Mouse (Mus musculus) limb, embryonic 14.5 days (tissue): ENCODE measurements around the gene Brpf3. TPM values are rescaled to one million over a fixed set of nuclear protein-coding genes. Genes with fewer than 3 reads are reported as not detected.
"Not testable (repeated sequence)": the region's sequence is repeated elsewhere in the genome, so short reads cannot be mapped to it uniquely, and the experiment has no call there.

ENCODE experiments used
- ATAC-seq: fragments of 200-750 bp; cut with Nextera tagmentation; 2 replicates; pipeline ENCODE4 v1.8.0; 2017; ENCODE audit warnings: low read depth, moderate number of reproducible peaks, moderate TSS enrichment; ENCODE audit not compliant: low FRiP score
- DNase-seq: peaks from one replicate; pipeline ENCODE4 v3.0.0-alpha.2; 2015; ENCODE audit warnings: low spot score
- H3K27ac ChIP-seq: fragments of 300-500 bp; sonication (generic); replicated peaks from 2 replicates; pipeline ENCODE4 v1.5.1; 2014; ENCODE audit warnings: low read depth, mild to moderate bottlenecking, low read length, moderate library complexity, mixed read lengths
- H3K27me3 ChIP-seq: fragments of 300-500 bp; sonication (generic); 2 replicates; pipeline ENCODE4 v1.6.1; 2014; ENCODE audit warnings: low read length, mixed read lengths; ENCODE audit not compliant: control insufficient read depth, insufficient read depth
- H3K36me3 ChIP-seq: fragments of 300-500 bp; sonication (generic); 2 replicates; pipeline ENCODE4 v1.6.1; 2014; ENCODE audit warnings: mild to moderate bottlenecking, low read length, moderate library complexity, mixed read lengths; ENCODE audit not compliant: control insufficient read depth, insufficient read depth
- H3K4me1 ChIP-seq: fragments of 300-500 bp; sonication (generic); 2 replicates; pipeline ENCODE4 v1.6.1; 2014; ENCODE audit warnings: antibody characterized with exemption, low read length, mixed read lengths; ENCODE audit not compliant: control insufficient read depth, insufficient read depth
- H3K4me2 ChIP-seq: fragments of 300-500 bp; sonication (generic); replicated peaks from 2 replicates; pipeline ENCODE4 v1.6.1; 2014; ENCODE audit warnings: low read depth, mild to moderate bottlenecking, low read length, moderate library complexity; ENCODE audit not compliant: severe bottlenecking
- H3K4me3 ChIP-seq: fragments of 300-500 bp; sonication (generic); replicated peaks from 2 replicates; pipeline ENCODE4 v1.5.1; 2014; ENCODE audit warnings: low read length
- H3K9ac ChIP-seq: fragments of 300-500 bp; sonication (generic); 2 replicates; pipeline ENCODE4 v1.6.1; 2014; ENCODE audit warnings: mild to moderate bottlenecking, low read depth, low read length, moderate library complexity; ENCODE audit not compliant: severe bottlenecking
- H3K9me3 ChIP-seq: fragments of 300-500 bp; sonication (generic); 2 replicates; pipeline ENCODE4 v1.6.1; 2016; ENCODE audit warnings: low read length; ENCODE audit not compliant: control insufficient read depth
- POLR2A ChIP-seq: fragments of 200-500 bp; IDR thresholded peaks from 2 replicates; pipeline ENCODE4 v1.8.0; 2012; ENCODE audit warnings: inconsistent platforms, mild to moderate bottlenecking, moderate library complexity, borderline replicate concordance; ENCODE audit not compliant: insufficient read depth, insufficient read length; ENCODE audit errors: extremely low read depth
- WGBS: fragments of 180-500 bp; shearing (Covaris S2); extraction: QIAGEN DNeasy Blood & Tissue Kit; methylation state at CpG from one replicate; pipeline ENCODE4 v1.1.7; 2014; 5-methylcytosine and 5-hydroxymethylcytosine counted together
- polyA plus RNA-seq, 2 experiments: library from polyadenylated mRNA; depleted of rRNA in 1 of 2; stranded (reverse) in 1 of 2; unstranded in 1 of 2; fragments of >200 nt; fragmentation: Nextera tagmentation in 1 of 2; extraction: Ambion mirVana in 1 of 2; gene quantifications; 2 replicates each; pipeline versions ENCODE4 v1.2.1 to v1.2.3; 2012 to 2014

The Brpf3 gene
- polyA plus RNA-seq, 2 experiments: 11.0 to 70.0 TPM

GRCm38 (mm10) chr17:28808714-28809113 is 7.8 kb downstream of the Brpf3 start:
- 95% methylated on average over 8 of the region's 8 CpGs for WGBS
- H3K36me3 ChIP-seq: peaks cover 84% of the 10 kb centered on the region

GRCm38 (mm10) chr17:28809175-28809831 is 8.4 kb downstream of the Brpf3 start:
- DNase-seq (no peak), ATAC-seq (no peak)
- Histone ChIP-seq H3K4me1 (no peaks in the 10 kb centered on the region), H3K9ac (no peak overlapping the region), H3K36me3 (peaks cover 90% of the 10 kb centered on the region), H3K9me3 (no peaks in the 10 kb centered on the region), H3K4me3 (no peak overlapping the region), H3K27me3 (no peaks in the 10 kb centered on the region), H3K27ac (no peak overlapping the region), H3K4me2 (no peak overlapping the region)
- 96% methylated on average over 10 of the region's 10 CpGs for WGBS
- TF ChIP-seq POLR2A: no peak

More at GRCm38 (mm10) chr17:28808714-28809113, 7.8 kb downstream of the Brpf3 start:
- no peaks in the 10 kb centered on the region for H3K9me3 ChIP-seq
- H3K27me3 ChIP-seq: no peaks in the 10 kb centered on the region
- H3K27ac ChIP-seq: no peak overlapping the region
- DNase-seq (no peak), ATAC-seq (no peak)
- no peak overlapping the region for H3K9ac ChIP-seq
- H3K4me1 ChIP-seq: no peaks in the 10 kb centered on the region
- H3K4me3 ChIP-seq: no peak overlapping the region
- no peak overlapping the region for H3K4me2 ChIP-seq
- TF ChIP-seq POLR2A: no peak

GRCm38 (mm10) chr17:28812345-28812744 is 11.5 kb downstream of the Brpf3 start:
- ATAC-seq (no peak), DNase-seq (no peak)
- Histone ChIP-seq H3K4me2 (no peak overlapping the region), H3K4me3 (no peak overlapping the region), H3K9me3 (no peaks in the 10 kb centered on the region), H3K27me3 (no peaks in the 10 kb centered on the region), H3K4me1 (no peaks in the 10 kb centered on the region), H3K27ac (no peak overlapping the region), H3K9ac (no peak overlapping the region), H3K36me3 (peaks cover 93% of the 10 kb centered on the region)
- no peak for TF ChIP-seq POLR2A
- WGBS: 94% methylated on average over 10 of the region's 10 CpGs

DNA sequence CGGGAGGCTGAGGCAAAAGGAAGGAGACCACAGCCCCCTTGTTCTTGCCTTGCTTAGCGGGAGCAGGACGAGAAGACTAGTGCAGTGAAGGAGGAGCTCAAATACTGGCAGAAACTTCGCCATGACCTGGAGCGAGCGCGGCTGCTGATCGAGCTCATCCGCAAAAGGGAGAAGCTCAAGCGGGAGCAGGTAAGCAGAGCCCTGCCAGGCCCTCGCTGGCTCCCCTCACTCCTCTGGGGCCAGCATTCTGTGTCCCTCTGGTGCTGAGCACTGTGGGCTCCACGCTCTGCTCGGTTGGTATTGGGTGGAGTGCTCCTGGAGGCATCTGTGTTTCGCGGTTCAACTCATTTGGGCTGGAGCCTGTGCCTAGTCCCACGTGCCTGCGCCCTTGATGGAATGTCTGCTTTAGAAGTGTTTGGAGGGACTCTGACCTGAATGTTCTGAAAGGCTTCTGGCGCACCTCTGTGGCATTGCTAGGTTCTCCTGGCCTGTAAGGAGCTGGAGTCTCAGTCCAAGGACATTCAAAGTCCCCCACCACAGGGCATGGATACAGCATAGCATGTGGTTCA is 13.7 kb downstream of the Brpf3 start:
- Histone ChIP-seq H3K36me3 (peaks cover 95% of the 10 kb centered on the region), H3K27me3 (no peaks in the 10 kb centered on the region), H3K4me3 (no peak overlapping the region), H3K9ac (no peak overlapping the region), H3K4me2 (no peak overlapping the region), H3K27ac (no peak overlapping the region), H3K9me3 (no peaks in the 10 kb centered on the region), H3K4me1 (no peaks in the 10 kb centered on the region)
- 91% methylated on average over 18 of the region's 18 CpGs for WGBS
- no peak for TF ChIP-seq POLR2A
- DNase-seq (no peak), ATAC-seq (no peak)

DNA sequence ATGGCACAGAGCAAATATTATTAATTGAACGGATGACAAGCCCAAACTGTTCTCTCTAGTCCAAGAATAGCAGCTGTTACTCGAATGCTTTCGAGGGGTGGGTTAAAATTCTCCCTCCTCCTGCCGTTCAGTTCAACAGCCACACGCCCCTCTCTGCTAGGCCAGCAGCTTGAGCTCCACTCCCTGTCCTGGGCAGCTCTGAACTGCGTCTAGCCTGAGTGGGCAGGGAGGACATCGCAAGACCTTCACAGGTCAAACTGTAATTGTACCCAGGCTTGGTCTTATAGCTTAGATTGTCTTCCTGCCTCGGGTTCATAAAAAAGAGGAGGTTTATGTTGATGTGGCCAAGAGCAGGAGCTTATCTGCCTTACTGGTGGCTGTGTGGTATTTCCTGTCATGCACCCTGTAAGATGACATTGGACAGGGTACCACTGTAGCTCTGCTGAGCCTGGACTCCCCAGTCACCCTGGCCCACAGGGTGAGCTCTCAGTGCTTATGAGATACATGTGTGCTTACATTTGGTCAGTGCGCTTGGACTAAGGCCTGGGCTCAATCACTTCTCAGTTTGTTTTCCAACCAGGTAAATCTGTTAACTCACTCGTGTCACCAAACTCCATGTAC is 14.6 kb downstream of the Brpf3 start:
- H3K9me3 ChIP-seq: no peaks in the 10 kb centered on the region
- peaks cover 94% of the 10 kb centered on the region for H3K36me3 ChIP-seq
- ATAC-seq (no peak), DNase-seq (no peak)
- H3K27me3 ChIP-seq: no peaks in the 10 kb centered on the region
- H3K4me1 ChIP-seq: no peaks in the 10 kb centered on the region
- 87% methylated on average over 10 of the region's 10 CpGs for WGBS
- H3K4me2 ChIP-seq: no peak overlapping the region
- H3K27ac ChIP-seq: no peak overlapping the region
- no peak overlapping the region for H3K9ac ChIP-seq
- H3K4me3 ChIP-seq: no peak overlapping the region
- no peak for TF ChIP-seq POLR2A

GRCm38 (mm10) chr17:28816326-28816725 is 15.4 kb downstream of the Brpf3 start:
- not testable (repeated sequence) for H3K4me1 ChIP-seq, H3K9ac ChIP-seq, DNase-seq, H3K4me3 ChIP-seq, H3K9me3 ChIP-seq, ATAC-seq, H3K27ac ChIP-seq, H3K27me3 ChIP-seq, H3K4me2 ChIP-seq
- H3K36me3 ChIP-seq: peaks cover 94% of the 10 kb centered on the region
- WGBS: 92% methylated on average over 10 of the region's 10 CpGs
